Mouse (Mus musculus) hindbrain, embryonic 10.5 days (tissue): ENCODE results near the gene Pold4. TPM values are rescaled to one million over a fixed set of nuclear protein-coding genes. Genes with fewer than 3 reads are reported as not detected.

Experiments
- DNase-seq: peaks from one replicate; pipeline ENCODE4 v3.0.0-alpha.2; 2017; ENCODE audit warnings: low spot score
- H3K27ac ChIP-seq: fragments of 300-500 bp; sonication (generic); 2 replicates; pipeline ENCODE4 v1.5.1; 2016; ENCODE audit warnings: mild to moderate bottlenecking, moderate library complexity
- H3K27me3 ChIP-seq: fragments of 300-500 bp; sonication (generic); 2 replicates; pipeline ENCODE4 v1.6.1; 2016; ENCODE audit warnings: mild to moderate bottlenecking; ENCODE audit not compliant: poor library complexity, insufficient read depth, severe bottlenecking
- H3K36me3 ChIP-seq: fragments of 300-500 bp; sonication (generic); 2 replicates; pipeline ENCODE4 v1.6.1; 2016; ENCODE audit warnings: mild to moderate bottlenecking, moderate library complexity
- H3K4me1 ChIP-seq: fragments of 300-500 bp; sonication (generic); replicated peaks from 2 replicates; pipeline ENCODE4 v1.6.1; 2016; ENCODE audit warnings: mild to moderate bottlenecking
- H3K4me3 ChIP-seq: fragments of 300-500 bp; sonication (generic); 2 replicates; pipeline ENCODE4 v1.5.1; 2016; ENCODE audit warnings: mild to moderate bottlenecking, moderate library complexity
- H3K9me3 ChIP-seq: fragments of 300-500 bp; sonication (generic); 2 replicates; pipeline ENCODE4 v1.6.1; 2016; ENCODE audit warnings: mild to moderate bottlenecking, moderate library complexity
- WGBS: fragments of 180-500 bp; shearing (Covaris S2); methylation state at CpG from one replicate; pipeline ENCODE4 v1.1.7; 2016; 5-methylcytosine and 5-hydroxymethylcytosine counted together
- polyA plus RNA-seq: library from polyadenylated mRNA; unstranded; fragments of >200 nt; fragmentation: Nextera tagmentation; extraction: Ambion mirVana; gene quantifications from 2 replicates; pipeline ENCODE4 v1.2.1, GENCODE M21; 2016

The Pold4 gene
- polyA plus RNA-seq, 1 experiment from 2014 or later = 19.7 TPM

GRCm38 (mm10) chr19:4194776-4195650 is 36.7 kb upstream of the Pold4 start:
- no peak for DNase-seq
- H3K36me3 ChIP-seq = peaks cover 72% of the 10 kb centered on the region
- no peak overlapping the region for H3K4me3 ChIP-seq
- peaks cover 50% of the 10 kb centered on the region for H3K4me1 ChIP-seq
- H3K9me3 ChIP-seq = no peaks in the 10 kb centered on the region
- H3K27me3 ChIP-seq = no peaks in the 10 kb centered on the region
- no peak overlapping the region for H3K27ac ChIP-seq
- 84% methylated on average over 12 of the region's 12 CpGs for WGBS

DNA sequence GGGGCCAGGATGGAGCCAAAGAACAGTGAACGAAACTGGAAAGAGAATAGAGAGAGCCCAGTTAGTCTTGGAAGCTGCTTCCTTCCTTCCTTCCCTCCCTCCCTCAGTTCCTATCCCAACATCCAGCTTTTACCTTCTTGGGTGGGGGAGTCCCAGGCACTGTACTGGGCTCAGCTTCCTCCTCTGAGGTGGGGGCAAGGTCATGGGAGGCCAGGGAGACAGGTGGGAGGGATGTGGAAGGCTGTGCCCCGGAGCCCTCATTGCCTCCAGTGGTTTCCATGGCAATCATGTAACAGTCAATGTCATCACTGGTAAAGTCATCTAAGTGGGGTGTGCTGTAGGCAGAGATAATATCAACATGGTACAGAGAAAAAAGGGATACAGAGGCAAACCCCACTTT is 35.7 kb upstream of the Pold4 start:
- Histone ChIP-seq H3K9me3 (no peaks in the 10 kb centered on the region), H3K4me1 (peaks cover 54% of the 10 kb centered on the region), H3K27me3 (no peaks in the 10 kb centered on the region), H3K27ac (no peak overlapping the region), H3K4me3 (no peak overlapping the region), H3K36me3 (peaks cover 78% of the 10 kb centered on the region)
- no peak for DNase-seq
- 86% methylated on average over 2 of the region's 2 CpGs for WGBS

DNA sequence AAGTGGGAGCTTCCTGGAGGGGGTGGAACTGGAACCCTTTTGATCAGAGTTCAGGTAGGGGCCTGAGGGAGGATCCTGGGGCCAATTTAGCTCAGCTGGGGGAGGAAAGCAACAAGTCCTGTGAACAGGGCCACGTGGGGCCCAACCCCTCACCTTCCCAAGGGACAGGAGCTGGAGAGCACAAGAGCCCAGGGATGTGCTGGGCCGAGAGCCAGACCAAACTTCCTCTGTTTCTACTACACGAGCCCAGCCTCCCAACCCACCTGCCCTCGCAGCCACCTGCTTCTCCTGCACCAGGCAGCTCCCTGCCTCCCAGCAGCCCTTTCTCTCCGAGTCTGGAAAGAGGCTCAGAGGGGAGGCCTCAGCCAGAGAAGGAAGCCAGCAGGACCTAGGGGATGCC is 35.2 kb upstream of the Pold4 start:
- H3K27me3 ChIP-seq = no peaks in the 10 kb centered on the region
- peaks cover 78% of the 10 kb centered on the region for H3K36me3 ChIP-seq
- DNase-seq = no peak
- no peak overlapping the region for H3K4me3 ChIP-seq
- peaks cover 50% of the 10 kb centered on the region for H3K4me1 ChIP-seq
- WGBS = 60% methylated on average over 5 of the region's 5 CpGs
- no peaks in the 10 kb centered on the region for H3K9me3 ChIP-seq
- H3K27ac ChIP-seq = no peak overlapping the region

- no peak overlapping the region for H3K27ac ChIP-seq
- no peak overlapping the region for H3K4me3 ChIP-seq
- peaks cover 78% of the 10 kb centered on the region for H3K36me3 ChIP-seq
- H3K4me1 ChIP-seq = peaks cover 51% of the 10 kb centered on the region
- H3K9me3 ChIP-seq = no peaks in the 10 kb centered on the region
- DNase-seq = no peak
- H3K27me3 ChIP-seq = no peaks in the 10 kb centered on the region
- 73% methylated on average over 3 of the region's 3 CpGs for WGBS
These were observed 34.5 kb upstream of the Pold4 start for GRCm38 (mm10) chr19:4197180-4197579.

GRCm38 (mm10) chr19:4201291-4201909 is 30.3 kb upstream of the Pold4 start, which contains the start of gene Rad9a:
Gene Rad9a (minus strand): TSS chr19:4201662.
- Histone ChIP-seq H3K4me3 (peak within 1 kb of the TSS; percentile 67), H3K27me3 (peaks cover 22% of the 10 kb centered on the region), H3K27ac (peak within 1 kb of the TSS; percentile 89), H3K36me3 (peaks cover 42% of the 10 kb centered on the region), H3K4me1 (peaks cover 36% of the 10 kb centered on the region), H3K9me3 (no peaks in the 10 kb centered on the region)
- DNase-seq = peak; percentile 96
- WGBS = under 1% methylated on average over 34 of the region's 34 CpGs

DNA sequence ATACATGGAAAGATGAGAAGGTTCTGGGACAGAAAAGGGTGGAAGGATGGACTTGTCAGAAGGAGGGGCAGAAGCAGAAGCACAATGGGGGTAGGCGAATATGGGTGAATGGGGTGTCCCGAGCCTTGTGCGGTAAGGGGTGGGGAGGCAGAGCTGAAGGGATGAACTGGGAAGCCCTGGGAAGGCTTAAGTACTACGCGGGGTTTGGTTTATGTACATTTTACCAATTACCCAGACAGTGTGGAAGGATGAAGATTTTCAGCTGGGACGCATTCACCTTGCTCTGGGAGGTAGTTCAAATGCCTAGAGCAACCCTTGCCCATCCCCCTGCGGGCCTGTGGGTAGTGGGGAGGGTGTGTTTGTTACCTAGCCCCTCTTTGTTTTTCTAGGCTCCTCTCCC is 29.6 kb upstream of the Pold4 start:
- Histone ChIP-seq H3K4me3 (peak overlapping the region; percentile 67), H3K36me3 (peaks cover 35% of the 10 kb centered on the region), H3K27ac (peak overlapping the region; percentile 89), H3K9me3 (no peaks in the 10 kb centered on the region), H3K27me3 (peaks cover 27% of the 10 kb centered on the region), H3K4me1 (peaks cover 37% of the 10 kb centered on the region)
- DNase-seq = no peak
- WGBS = 28% methylated on average over 7 of the region's 7 CpGs

GRCm38 (mm10) chr19:4203148-4203547 is 28.6 kb upstream of the Pold4 start:
- Histone ChIP-seq H3K36me3 (peaks cover 25% of the 10 kb centered on the region), H3K27ac (no peak overlapping the region), H3K4me1 (peaks cover 37% of the 10 kb centered on the region), H3K9me3 (no peaks in the 10 kb centered on the region), H3K4me3 (0 out of 2 replicates have a peak overlapping the region, but pooled peaks have one; percentile 67), H3K27me3 (peaks cover 30% of the 10 kb centered on the region)
- WGBS = 68% methylated on average over 3 of the region's 3 CpGs
- DNase-seq = no peak

DNA sequence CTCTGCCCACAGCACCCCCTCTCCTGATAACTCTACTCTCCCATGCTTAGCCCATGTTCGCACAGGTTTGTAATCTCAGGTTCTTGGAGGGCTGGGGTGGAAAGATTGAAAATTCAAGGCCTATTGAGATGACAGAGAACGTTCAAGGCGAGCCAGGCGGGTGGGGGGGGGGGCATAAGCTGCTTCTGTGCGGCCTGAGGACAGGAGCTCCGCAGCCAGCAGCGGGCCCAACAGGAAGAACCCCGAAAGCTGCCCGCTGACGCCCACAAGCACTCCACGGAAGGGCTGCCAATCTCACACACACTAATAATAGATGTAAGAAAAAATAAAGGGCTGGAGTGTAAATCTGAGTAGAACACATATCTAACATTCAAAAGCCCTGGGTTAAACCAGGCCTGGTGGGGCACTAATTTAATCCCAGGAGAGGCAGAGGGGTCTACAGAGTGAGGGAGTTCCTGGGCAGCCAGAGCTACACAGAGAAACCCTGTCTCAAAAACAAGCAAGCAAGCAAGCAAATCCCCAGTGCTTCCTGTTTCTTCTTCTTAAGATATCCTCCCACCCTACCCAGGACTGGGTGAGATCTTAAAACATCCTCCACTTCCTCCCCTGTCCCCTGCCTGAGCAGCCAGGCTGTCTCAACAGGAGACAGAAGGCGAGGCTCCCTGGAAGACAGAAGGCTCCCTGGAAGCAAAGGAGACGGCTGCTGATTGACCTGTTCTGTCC is 27.9 kb upstream of the Pold4 start:
- H3K9me3 ChIP-seq = no peaks in the 10 kb centered on the region
- H3K36me3 ChIP-seq = peaks cover 18% of the 10 kb centered on the region
- no peak overlapping the region for H3K4me3 ChIP-seq
- H3K27me3 ChIP-seq = peaks cover 35% of the 10 kb centered on the region
- H3K4me1 ChIP-seq = peaks cover 37% of the 10 kb centered on the region
- DNase-seq = no peak
- 66% methylated on average over 13 of the region's 13 CpGs for WGBS
- H3K27ac ChIP-seq = no peak overlapping the region

DNA sequence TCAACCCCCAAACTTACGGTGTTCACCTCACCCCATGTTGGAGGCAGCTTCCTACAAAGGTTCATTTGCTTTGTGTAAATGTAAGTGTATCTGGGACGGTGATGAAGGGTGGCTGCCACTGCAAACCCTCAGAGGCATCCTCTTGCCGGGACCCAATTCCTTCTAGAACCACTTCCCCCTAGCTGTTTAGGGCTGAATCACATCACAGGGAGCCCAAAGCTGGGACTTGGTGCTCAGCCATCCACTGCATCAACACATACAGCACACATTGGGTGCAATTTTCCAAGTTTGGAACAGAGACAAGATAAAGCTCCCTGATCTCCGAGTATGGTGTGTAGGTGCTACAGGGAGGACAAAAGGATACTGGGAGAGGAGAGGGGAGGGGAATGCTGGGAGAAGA is 26.8 kb upstream of the Pold4 start:
- Histone ChIP-seq H3K4me1 (peaks cover 31% of the 10 kb centered on the region), H3K27me3 (peaks cover 43% of the 10 kb centered on the region), H3K36me3 (peaks cover 7% of the 10 kb centered on the region), H3K4me3 (no peak overlapping the region), H3K9me3 (no peaks in the 10 kb centered on the region), H3K27ac (no peak overlapping the region)
- WGBS = 53% methylated on average over 4 of the region's 4 CpGs
- DNase-seq = no peak

- no peaks in the 10 kb centered on the region for H3K9me3 ChIP-seq
- peak; percentile 71 for DNase-seq
- peaks cover 59% of the 10 kb centered on the region for H3K27me3 ChIP-seq
- no peaks in the 10 kb centered on the region for H3K36me3 ChIP-seq
- WGBS = 1% methylated on average over 2 of the region's 2 CpGs
- H3K27ac ChIP-seq = no peak overlapping the region
- peaks cover 23% of the 10 kb centered on the region for H3K4me1 ChIP-seq
- no peak overlapping the region for H3K4me3 ChIP-seq
These were observed 24.7 kb upstream of the Pold4 start for GRCm38 (mm10) chr19:4206971-4207370.

DNA sequence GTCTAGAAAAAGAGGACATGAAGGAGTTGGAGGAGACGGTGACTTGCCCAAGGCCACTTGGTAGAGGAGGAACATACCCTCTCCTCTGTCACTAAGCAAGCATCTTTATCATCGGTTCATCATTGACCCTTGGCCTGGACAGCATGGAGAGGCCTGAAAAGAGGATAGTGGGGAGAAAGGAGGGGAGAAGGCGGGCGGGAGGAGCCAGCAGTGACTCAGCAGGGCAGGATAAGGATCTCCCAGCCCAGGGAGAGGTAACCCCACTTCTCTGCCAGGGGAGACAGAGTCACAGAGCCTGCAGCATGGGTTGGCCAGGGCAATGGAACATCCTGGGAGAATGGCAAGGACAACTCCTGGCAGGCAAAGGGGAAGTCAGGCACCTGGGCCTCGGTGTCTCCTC is 23.1 kb upstream of the Pold4 start:
- 68% methylated on average over 5 of the region's 5 CpGs for WGBS
- Histone ChIP-seq H3K36me3 (no peaks in the 10 kb centered on the region), H3K27ac (no peak overlapping the region), H3K4me3 (no peak overlapping the region), H3K4me1 (peaks cover 29% of the 10 kb centered on the region), H3K27me3 (peaks cover 69% of the 10 kb centered on the region), H3K9me3 (no peaks in the 10 kb centered on the region)
- DNase-seq = no peak

DNA sequence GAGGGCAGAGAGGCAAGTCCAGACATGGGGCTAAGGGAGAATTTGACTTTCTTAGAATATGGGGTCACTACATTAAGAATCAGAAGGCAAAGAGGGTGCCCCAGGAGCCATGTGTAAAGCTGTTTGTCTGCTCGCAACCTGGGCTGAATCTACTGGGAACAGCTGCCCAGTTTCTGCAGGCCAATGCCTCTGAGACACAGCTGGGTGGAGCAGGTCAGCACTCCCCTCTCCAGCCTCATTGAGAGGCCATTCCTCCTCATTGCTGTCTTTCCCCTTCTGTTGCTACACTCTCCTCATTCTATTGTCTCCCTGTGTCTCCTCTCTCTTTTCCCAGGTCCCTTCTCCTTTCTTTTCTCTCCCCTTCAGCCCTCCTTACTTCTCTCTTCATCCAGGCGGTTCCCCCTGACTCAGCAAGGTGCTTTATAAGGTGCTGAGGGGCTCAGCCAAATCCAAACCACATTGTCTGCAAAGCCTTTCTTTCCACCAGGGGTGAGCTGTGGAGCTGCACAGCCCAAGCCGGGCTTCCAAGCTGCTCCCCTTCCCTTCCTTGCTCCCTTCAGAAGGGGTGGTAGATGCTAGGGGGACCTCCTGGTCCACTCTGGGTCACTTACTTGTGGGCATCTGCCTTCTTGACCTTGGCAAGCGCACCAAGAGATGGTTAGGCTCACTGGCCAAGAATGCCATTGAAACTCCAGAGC is 19.7 kb upstream of the Pold4 start:
- peak overlapping the region; percentile 64 for H3K27ac ChIP-seq
- H3K27me3 ChIP-seq = peaks cover 83% of the 10 kb centered on the region
- 13% methylated on average over 4 of the region's 4 CpGs for WGBS

More for the DNA sequence above, 19.7 kb upstream of the Pold4 start:
- no peak for DNase-seq
- no peaks in the 10 kb centered on the region for H3K36me3 ChIP-seq
- peaks cover 58% of the 10 kb centered on the region for H3K4me1 ChIP-seq
- no peaks in the 10 kb centered on the region for H3K9me3 ChIP-seq
- no peak overlapping the region for H3K4me3 ChIP-seq
